Mouse (Mus musculus) erythroid progenitor cell, adult 5-6 weeks (primary cell): Measurements from ENCODE around the gene Kcne2. TPM values are rescaled to one million over a fixed set of nuclear protein-coding genes. Genes with fewer than 3 reads are reported as not detected.

Source experiments
- ATAC-seq: replicated peaks from 2 replicates; pipeline ENCODE4 v1.8.0; 2016; ENCODE audit warnings: moderate number of reproducible peaks, mild to moderate bottlenecking, moderate TSS enrichment, inconsistent platforms; ENCODE audit not compliant: poor library complexity, low FRiP score, severe bottlenecking
- total RNA-seq, 2 experiments: library from RNA; stranded (forward) in 1 of 2; stranded (reverse) in 1 of 2; fragments of 150-400 nt in 1 of 2; fragments of 186-747, 209-891 nt in 1 of 2; gene quantifications; 2 replicates each; pipeline versions ENCODE4 v1.2.3 to v1.2.4; 2015 to 2017; ENCODE audit warnings: low replicate concordance in 2 of 2

Kcne2 gene
- total RNA-seq, 2 experiments from 2014 or later: not detected

DNA sequence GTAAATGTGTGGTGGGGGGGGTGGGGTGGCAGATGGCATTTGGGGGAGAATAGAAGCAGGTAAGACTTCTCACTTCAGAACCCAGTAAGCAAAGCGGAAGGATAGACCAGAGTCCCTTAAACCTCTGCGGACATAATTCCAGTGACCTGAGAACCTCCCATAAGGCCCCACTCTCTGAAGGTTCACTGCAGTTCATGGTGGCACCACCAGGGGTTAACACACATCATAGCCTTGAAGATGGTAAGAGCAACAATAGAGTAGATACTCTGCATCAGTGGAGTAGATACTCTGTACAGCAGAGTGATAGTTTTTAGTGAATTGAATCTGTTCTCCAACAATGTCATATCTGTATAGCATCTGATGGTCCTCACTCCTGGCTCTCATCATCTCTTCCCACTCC lies 13.3 kb downstream of the Kcne2 start:
- no peak for ATAC-seq

DNA sequence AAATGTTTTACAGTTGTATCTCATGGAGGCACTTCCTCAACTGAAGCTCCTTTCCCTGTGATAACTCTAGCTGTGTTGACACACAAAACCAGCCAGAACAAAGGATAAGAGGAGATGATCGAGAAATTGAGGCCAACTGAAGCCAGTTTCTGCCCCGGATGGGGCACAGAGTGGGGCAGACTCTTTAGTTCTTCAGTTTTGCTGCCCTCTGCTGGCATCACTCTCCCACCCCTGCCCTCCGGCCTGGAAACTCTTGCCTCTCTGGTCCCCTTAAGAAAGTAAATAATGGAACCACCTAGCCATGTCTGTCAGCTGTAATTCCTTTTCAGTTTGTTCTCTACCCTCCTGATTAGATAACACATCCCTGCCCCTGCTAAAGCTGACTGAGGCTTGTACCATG lies 15.8 kb downstream of the Kcne2 start:
- ATAC-seq: no peak

DNA sequence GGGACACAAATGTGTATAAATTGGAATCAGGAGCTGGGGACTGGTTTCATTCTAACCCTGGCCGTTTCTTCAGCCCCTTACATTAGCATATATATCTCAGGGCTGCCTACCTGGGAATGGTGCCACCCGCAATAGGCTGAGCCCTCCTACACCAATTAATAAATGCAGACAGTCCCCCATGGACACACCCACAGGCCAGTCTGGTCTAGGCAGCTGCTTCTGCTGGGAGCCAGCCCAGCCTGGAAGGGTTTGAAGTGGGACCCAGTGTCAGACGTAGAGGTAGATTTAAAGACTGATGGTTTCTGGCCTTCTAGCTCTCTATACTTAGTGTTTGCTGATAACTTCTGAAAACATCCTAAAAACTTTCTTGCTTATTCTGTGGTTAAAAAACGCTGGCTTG lies 16.9 kb downstream of the Kcne2 start:
- ATAC-seq: no peak

DNA sequence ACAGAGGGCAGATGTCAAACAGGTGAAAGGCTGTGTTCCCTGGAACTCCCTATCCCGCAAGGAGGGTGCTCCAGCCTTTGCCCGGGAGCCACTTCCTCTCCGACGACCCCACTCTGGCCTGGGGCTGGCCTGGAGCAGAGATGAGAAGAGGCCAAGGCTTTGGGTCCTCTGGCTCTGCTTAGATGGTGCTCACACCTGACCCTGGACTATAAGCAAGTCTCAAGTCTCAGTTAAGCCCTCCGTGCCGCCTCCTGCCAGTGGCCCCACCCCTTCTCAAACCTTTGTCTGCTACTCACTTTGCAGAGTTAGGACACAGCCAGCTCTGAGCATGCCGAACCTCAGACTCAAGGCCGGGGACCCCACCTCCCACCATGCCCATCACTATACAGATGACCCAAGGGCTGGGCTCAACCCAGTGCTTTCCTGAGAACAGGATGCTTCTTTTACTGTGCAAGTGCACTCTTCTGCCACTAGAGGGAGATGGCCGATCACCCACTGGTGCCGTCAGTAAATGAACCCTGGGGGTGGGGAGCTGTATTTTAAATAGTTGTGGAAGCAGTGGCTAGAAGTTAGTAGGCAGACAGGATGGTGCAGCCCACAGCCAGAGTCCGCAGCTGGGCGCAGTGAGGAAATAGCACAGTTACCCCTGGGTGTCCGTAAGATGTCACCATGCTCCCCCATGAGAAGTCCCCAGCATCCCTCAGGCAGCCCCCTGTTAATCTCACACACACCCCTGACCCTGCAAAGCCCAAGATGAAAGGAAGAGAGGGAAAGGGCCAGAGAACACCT lies 22.0 kb downstream of the Kcne2 start:
- peak; percentile 66 for ATAC-seq

DNA sequence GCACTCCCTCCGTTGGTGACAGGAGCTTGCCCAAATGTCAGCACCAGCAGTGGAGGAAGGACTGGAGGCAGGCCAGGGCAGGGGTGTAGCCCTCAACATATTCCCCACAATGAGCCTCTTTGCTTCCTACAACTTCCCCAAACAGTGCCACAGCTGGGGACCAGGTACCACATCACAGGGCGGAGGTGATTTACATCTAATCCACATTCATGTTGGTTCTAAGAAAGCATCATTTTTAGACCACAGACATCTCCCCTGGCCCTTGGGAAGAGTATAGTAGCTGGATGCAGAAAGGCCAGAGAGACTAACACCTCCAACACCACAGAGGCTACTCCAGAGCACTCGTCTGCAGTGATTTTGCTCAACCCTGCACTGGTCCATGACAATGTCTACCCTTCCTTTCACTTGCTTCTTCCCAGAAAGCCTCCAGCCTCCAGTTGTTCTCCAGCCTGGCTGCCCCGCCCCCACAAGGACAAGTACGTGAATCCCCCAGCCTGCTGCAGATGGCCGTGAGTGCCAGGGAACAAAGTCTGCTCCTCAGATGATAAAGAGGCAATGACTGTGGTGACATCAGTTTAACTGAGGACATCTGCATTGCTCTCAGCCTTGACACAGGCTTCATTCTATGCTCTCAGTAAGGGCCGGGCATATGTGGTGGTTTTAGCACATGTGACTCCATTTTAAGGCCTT lies 24.0 kb downstream of the Kcne2 start:
- ATAC-seq: no peak

- ATAC-seq: peak; percentile 70; the same call in 1 of the 2 replicates
These were observed 27.3 kb downstream of the Kcne2 start for GRCm38 (mm10) chr16:92319353-92320109.

DNA sequence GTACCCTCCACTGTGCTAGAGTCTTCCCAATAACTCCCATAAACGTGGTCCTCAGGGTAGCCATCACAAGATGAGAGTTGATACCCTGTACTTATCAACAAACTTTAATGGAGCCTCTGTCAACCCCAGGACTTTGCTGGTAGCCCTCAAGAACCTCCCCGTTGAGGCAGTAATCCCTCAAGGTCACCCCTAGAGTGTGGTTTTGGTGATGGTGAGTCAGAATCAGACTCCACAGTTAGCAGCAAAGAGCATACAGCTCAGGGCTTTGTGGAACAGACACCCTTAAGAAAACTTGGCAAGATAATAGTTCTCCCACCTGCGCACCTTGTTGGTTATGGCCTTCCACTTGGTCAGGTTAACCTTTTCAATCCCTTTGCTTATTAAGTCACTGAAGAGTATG lies 28.2 kb downstream of the Kcne2 start:
- ATAC-seq: no peak

- no peak for ATAC-seq
These were observed 29.2 kb downstream of the Kcne2 start, which contains the start of gene Fam243 for GRCm38 (mm10) chr16:92321341-92321740. Gene Fam243 (minus strand): TSS chr16:92321441.

GRCm38 (mm10) chr16:92324309-92325061 lies 32.3 kb downstream of the Kcne2 start:
- no peak for ATAC-seq

DNA sequence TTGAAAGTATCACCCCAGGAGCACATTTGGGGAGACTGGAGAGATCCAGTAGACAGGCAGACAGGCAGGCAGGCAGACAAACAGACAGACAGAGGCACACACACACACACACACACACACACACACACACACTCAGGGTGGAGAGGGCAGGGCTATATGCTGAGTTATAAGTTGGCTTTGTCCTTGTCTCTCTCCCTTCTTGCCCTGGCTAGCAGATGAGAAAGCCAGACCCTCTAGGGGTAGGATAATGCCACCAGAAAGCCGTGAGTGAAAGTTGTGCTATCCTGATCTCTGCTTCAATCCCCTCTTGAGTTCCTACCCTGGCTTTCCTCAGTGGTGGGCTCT lies 32.8 kb downstream of the Kcne2 start:
- no peak for ATAC-seq

DNA sequence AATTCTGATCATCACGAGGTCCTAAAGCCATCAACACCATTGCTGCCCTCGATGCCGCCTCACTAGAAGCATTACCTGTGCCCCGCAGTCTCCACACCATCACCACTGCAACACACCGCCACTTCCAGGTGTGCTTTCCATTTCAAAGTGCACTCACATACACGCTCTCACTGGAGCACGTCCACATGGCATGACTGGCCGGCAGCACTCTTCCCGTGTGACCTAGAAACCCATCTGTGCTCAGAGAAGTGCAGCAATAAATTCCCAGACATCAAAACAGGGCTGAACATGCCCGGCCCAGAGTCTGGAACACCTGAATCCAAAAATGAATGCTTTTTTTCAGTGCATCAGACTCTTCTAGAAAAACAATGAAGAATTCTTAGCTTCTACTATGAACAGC lies 35.7 kb downstream of the Kcne2 start:
- no peak for ATAC-seq

GRCm38 (mm10) chr16:92330966-92331365 lies 38.8 kb downstream of the Kcne2 start:
- no peak for ATAC-seq

DNA sequence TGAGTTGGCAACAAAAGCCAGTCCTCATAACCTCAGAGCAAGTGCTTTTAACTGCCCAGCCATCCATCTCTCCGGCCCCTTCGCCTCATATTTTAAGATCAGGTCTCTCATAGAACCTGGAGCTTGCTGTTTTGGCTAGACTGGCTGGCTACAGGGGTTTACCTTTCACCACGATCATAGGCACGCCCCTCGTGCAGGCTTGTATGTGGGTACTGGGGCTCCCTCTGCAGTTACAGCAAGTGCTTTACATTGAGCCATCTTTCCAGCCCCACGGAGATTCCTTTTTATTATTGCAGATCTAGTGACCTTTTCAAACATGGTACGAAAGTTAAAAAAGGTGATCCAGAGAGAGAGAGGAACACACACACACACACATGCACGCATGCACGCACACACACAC lies 42.4 kb downstream of the Kcne2 start:
- no peak for ATAC-seq

GRCm38 (mm10) chr16:92336280-92336679 lies 44.1 kb downstream of the Kcne2 start:
- ATAC-seq: peak; percentile 57; the same call in 1 of the 2 replicates

GRCm38 (mm10) chr16:92340612-92341511 lies 48.7 kb downstream of the Kcne2 start:
- ATAC-seq: no peak

DNA sequence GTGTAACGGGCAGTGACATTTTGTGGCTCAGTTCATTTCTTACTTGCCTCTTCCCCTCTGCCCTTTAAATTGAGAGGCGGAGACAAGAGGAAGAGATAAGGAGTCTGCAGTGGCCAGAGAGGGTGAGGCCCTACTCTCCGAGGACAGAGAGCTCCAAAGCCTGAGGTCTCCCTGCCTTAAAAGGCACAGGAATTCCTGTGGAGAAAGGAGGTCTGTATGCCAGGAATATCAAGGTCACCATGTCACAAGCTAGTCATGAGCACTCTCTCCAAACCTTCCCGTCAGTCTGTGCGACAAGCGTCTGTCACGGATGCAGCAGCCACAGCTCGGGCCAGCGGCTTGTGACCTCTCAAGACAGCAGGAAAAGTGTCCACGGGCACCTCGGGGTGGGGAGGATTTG lies 53.0 kb downstream of the Kcne2 start:
- no peak for ATAC-seq

DNA sequence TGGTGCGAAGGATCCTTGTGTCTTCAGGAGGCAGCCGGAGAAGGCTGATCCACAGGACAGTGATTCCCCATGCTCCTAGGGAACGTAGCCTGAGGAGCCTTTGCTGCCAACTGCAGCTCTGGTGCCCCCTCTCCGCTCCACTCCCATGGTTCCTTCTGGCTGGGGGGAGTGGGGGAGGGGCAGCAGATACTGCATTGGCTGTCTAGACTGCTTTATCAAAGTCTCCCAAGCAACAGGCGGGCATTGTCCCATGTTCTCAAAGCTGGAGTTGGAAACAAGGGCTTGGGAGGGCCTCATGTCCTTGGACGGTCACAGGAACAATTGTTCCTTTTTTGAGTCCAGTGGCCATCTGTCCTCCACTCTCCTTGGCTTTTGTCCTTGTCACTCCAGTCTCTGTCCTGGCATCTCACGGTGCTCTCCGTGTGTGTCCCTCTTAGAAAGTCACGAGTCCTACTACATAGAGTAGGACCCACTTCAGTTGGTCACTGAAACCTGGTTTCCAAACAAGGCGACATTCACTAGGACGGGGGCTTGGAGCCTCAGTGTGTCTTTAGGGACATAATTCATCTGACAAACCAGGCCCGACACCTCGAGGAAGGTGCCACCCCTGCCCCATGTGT lies 54.2 kb downstream of the Kcne2 start:
- no peak for ATAC-seq
